Mouse (Mus musculus): ENCODE measurements around the gene Zfp442. TPM values are rescaled to one million over a fixed set of nuclear protein-coding genes. Genes with fewer than 3 reads are reported as not detected.

Gene Zfp442
- polyA plus RNA-seq, 1 experiment from 2014 or later = 11.1 TPM

Other genes with a start within 250 kb of the Zfp442 start
- 13.2 and 13.6 TPM in 2 replicates for gene Zfp937, start 233.4 kb downstream of the Zfp442 start, polyA plus RNA-seq (2015; fragmentation: Nextera tagmentation; extraction: Ambion mirVana)
- 6.9 and 7.2 TPM in 2 replicates for gene Gm21994, start 195.9 kb downstream of the Zfp442 start, polyA plus RNA-seq (2015; fragmentation: Nextera tagmentation; extraction: Ambion mirVana)
- not detected in 2 replicates for gene Gm14124, start 194.0 kb downstream of the Zfp442 start, polyA plus RNA-seq (2015; fragmentation: Nextera tagmentation; extraction: Ambion mirVana)
- 2.1 and 4.2 TPM in 2 replicates for gene Gm10130, start 127.8 kb downstream of the Zfp442 start, polyA plus RNA-seq (2015; fragmentation: Nextera tagmentation; extraction: Ambion mirVana)
- 8.7 and 9.1 TPM in 2 replicates for gene 3300002I08Rik, start 88.7 kb downstream of the Zfp442 start, polyA plus RNA-seq (2015; fragmentation: Nextera tagmentation; extraction: Ambion mirVana)
- gene Zfp345, start 33.6 kb upstream of the Zfp442 start, polyA plus RNA-seq (2015; fragmentation: Nextera tagmentation; extraction: Ambion mirVana) = 0.09 and 0.34 TPM in 2 replicates
- gene Cst7, start 118.9 kb upstream of the Zfp442 start, polyA plus RNA-seq (2015; fragmentation: Nextera tagmentation; extraction: Ambion mirVana) = 0.21 and 0.28 TPM in 2 replicates
- gene Apmap, start 157.1 kb upstream of the Zfp442 start, polyA plus RNA-seq (2015; fragmentation: Nextera tagmentation; extraction: Ambion mirVana) = 46.0 and 47.6 TPM in 2 replicates
- 9.5 and 9.9 TPM in 2 replicates for gene Acss1, start 217.0 kb upstream of the Zfp442 start, polyA plus RNA-seq (2015; fragmentation: Nextera tagmentation; extraction: Ambion mirVana)
- gene Vsx1, start 237.9 kb upstream of the Zfp442 start, polyA plus RNA-seq (2015; fragmentation: Nextera tagmentation; extraction: Ambion mirVana) = not detected in 2 replicates

Data from kidney, embryonic 15.5 days (tissue).